Mouse (Mus musculus) spleen, embryonic (tissue): ENCODE data around the gene Gm20605.

Experiments used
- CTCF ChIA-PET: fragments of 350-600 bp; sonication (Branson Sonifier 250); formaldehyde crosslinking; loops from one replicate; lab custom pipeline; 2022; lab: Charles Lee

The Gm20605 gene

DNA sequence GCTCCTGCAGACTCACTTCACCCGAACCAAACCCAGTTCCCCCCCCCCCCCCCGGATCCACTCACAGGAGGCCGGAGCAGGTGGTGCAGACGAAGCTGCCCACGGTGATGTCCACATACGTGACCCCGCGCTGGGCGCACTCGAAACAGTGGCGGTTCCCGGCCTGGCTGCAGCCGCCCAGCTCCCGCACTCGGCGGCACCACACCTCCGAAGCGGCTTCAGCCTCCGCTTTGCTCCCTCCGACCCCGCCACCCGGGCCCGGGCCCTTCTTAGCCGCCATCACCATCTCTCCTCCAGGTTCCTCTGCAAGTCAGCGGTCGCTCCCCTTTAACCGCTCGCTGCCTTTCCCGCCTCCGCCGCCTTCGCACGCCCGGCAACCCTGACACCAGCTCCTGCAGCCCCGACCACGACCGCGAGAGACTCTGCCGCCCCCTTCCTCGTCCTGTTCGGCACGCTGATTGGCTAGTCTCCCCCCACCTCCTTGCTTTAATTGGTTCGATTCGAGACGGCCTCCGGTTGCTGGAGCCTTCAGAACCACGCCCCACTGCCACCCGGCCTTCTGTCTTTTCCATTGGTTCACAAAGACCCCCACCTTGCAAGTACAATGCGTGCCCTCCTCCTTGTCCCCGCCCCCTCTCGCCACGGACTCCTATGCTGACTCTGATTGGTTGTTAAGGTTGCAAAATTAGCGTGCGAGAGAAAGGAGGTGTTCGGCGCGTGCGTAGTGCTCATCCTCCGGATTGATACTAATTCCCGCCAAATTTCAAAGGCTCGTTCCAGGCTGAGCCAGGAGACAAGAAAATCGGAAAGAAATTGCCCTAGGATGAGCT is 55.5 kb downstream of the Gm20605 start, which contains the start of gene Agfg2:
TSS of gene Agfg2 (minus strand) at position 433 of the 830 bp plus-strand sequence.
- CTCF ChIA-PET, result interaction anchor here (0.6 to 1.2 kb wide), 4 partner anchors 63 to 999 kb away, joined by 3 to 10 read pairs (median 4); no protein-coding TSS in a partner anchor

GRCm38 (mm10) chr5:137685653-137686052 is 56.7 kb downstream of the Gm20605 start:
- CTCF ChIA-PET, result interaction anchor here (0.7 kb wide), 1 partner anchor 35 kb away, joined by 6 read pairs; no protein-coding TSS in a partner anchor

- CTCF ChIA-PET, result interaction anchor here (0.6 kb wide), 1 partner anchor 299 kb away, joined by 5 read pairs; no protein-coding TSS in a partner anchor
Observed at GRCm38 (mm10) chr5:137686127-137686790, 57.3 kb downstream of the Gm20605 start.

GRCm38 (mm10) chr5:137689974-137690373 is 61.0 kb downstream of the Gm20605 start:
- CTCF ChIA-PET, result interaction anchor here (0.7 to 1.3 kb wide), 2 partner anchors 32 to 60 kb away, joined by 3 to 4 read pairs; no protein-coding TSS in a partner anchor

- CTCF ChIA-PET, result interaction anchor here (0.7 to 1.3 kb wide), 2 partner anchors 33 to 59 kb away, joined by 3 to 4 read pairs; no protein-coding TSS in a partner anchor
Observed at GRCm38 (mm10) chr5:137690531-137690930, 61.6 kb downstream of the Gm20605 start.

DNA sequence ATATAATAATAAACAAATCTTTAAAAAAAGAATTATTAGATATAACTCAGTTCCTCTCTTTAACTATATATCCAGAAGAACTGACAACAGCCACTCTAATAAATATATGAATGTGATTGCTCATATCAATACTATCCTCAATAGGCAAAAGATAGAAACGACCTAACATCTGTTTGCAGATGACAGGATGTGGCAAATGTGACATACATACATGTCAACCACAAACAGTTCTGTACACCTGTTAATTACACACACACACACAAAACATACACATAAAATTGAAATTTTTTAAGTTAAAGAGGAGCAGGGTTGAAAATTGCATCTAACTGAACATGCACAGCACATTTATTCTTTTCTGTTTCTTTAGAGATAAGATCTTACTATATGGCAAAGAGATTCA is 62.9 kb downstream of the Gm20605 start:
- CTCF ChIA-PET, result interaction anchor here (0.7 to 1.2 kb wide), 2 partner anchors 42 to 61 kb away, joined by 4 to 8 read pairs; no protein-coding TSS in a partner anchor
